Comparison of ENCODE assay signal across 30 mouse cellular contexts in genomic region chr15:25702602-25703001, GRCm38 (mm10).
DNase-seq lines count a peak whose midpoint lies in the region; ATAC-seq and TF ChIP-seq lines count a peak whose summit lies in the region.
"Had no signal": no experiment of that assay in that cellular context is flagged by ENCODE, and none has a peak within 500 bp of the region (broad histone marks: within the 10 kb centered on the region; RNA-seq: fewer than 3 reads in every experiment).

No protein-coding gene starts in this region.

- ATAC-seq in hindbrain, embryonic 13.5 days (ENCODE audit: low FRiP score): no peak
- ATAC-seq in midbrain, embryonic 15.5 days (replicated peaks): no peak
- ATAC-seq: activated CD4-positive, CD25-positive, alpha-beta regulatory T cell, adult 4 months; CD4-positive, CD25-positive, alpha-beta regulatory T cell, adult 4 months; forebrain, embryonic 15.5 days; hindbrain, postnatal 0 days; Patski had no signal

- in situ Hi-C loops in ES-E14 (cut with MboI; ENCODE audit: low sequenced_read_pairs in 2 of 2, unreplicated experiment in 2 of 2): loop anchor here (25.0 kb wide), 2 partner anchors 265 to 1115 kb away; no protein-coding TSS in a partner anchor

- H3K9ac ChIP-seq in ES-E14 (ENCODE audit: insufficient read depth, low read depth, low read length, poor library complexity, severe bottlenecking): no peak overlapping the region
- no peak overlapping the region for H3K9ac ChIP-seq in hindbrain, embryonic 13.5 days
- no peak overlapping the region for H3K9ac ChIP-seq in midbrain, embryonic 15.5 days
- H3K9ac ChIP-seq: embryonic facial prominence, embryonic 13.5 days; forebrain, embryonic 12.5 days; forebrain, embryonic 15.5 days; heart, embryonic 12.5 days; heart, embryonic 15.5 days; hindbrain, embryonic 14.5 days had no signal

- TF ChIP-seq CTCF in layer of hippocampus, adult 2 months (conservative IDR thresholded peaks at IDR 0.05): 0 out of 2 replicates have a peak, but pooled peaks have one; percentile 4

- no peaks in the 10 kb centered on the region for H3K9me3 ChIP-seq in ES-E14 (ENCODE audit: control insufficient read depth, insufficient read depth, low read depth, low read length)
- no peaks in the 10 kb centered on the region for H3K9me3 ChIP-seq in hindbrain, embryonic 13.5 days
- no peaks in the 10 kb centered on the region for H3K9me3 ChIP-seq in midbrain, embryonic 15.5 days
- H3K9me3 ChIP-seq: forebrain, embryonic 12.5 days; forebrain, embryonic 15.5 days; heart, embryonic 12.5 days had no signal

- peaks cover 0 to 7% of the 10 kb centered on the region in 2 experiments; a peak in 1 of 4 replicates for H3K4me1 ChIP-seq in ES-E14 (ENCODE audit: control insufficient read depth in 2 of 2, insufficient read depth in 2 of 2, low read length in 2 of 2, poor library complexity in 1 of 2)
- H3K4me1 ChIP-seq in hindbrain, embryonic 13.5 days (replicated peaks): no peaks in the 10 kb centered on the region
- no peaks in the 10 kb centered on the region for H3K4me1 ChIP-seq in midbrain, embryonic 15.5 days
- H3K4me1 ChIP-seq: forebrain, embryonic 12.5 days; forebrain, embryonic 15.5 days; heart, embryonic 12.5 days; heart, embryonic 15.5 days had no signal

- peaks cover 3% of the 10 kb centered on the region; the same call in 1 of the 2 replicates for H3K36me3 ChIP-seq in ES-E14 (ENCODE audit: control insufficient read depth, insufficient read depth, low read length, poor library complexity, severe bottlenecking)
- H3K36me3 ChIP-seq in hindbrain, embryonic 13.5 days: no peaks in the 10 kb centered on the region
- no peaks in the 10 kb centered on the region for H3K36me3 ChIP-seq in midbrain, embryonic 15.5 days (replicated peaks)
- H3K36me3 ChIP-seq: forebrain, embryonic 12.5 days; forebrain, embryonic 15.5 days; G1E had no signal

- DNase-seq in layer of hippocampus, adult 2 months (ENCODE audit: low spot score in 2 of 2): no peak
- DNase-seq in layer of hippocampus, postnatal 36 days: no peak
- DNase-seq in ES-E14 (ENCODE audit: low read depth, low spot score) (no peak), ZHBTc4 (ENCODE audit: low read depth, low spot score) (peak; percentile 61)
- DNase-seq: adrenal gland, adult 8-10 months; adrenal gland, postnatal 25 days; cerebellum, adult 11-12 months; cerebellum, adult 8-10 months; cerebellum, postnatal 36 days; embryo, embryonic 11 days; gastrocnemius, postnatal 25 days; heart, adult 18-20 months; heart, postnatal 10 days; heart, postnatal 36 days had no signal

- no peaks in the 10 kb centered on the region for H3K27me3 ChIP-seq in hindbrain, embryonic 13.5 days
- H3K27me3 ChIP-seq in midbrain, embryonic 15.5 days (replicated peaks): no peaks in the 10 kb centered on the region
- H3K27me3 ChIP-seq: embryonic facial prominence, embryonic 13.5 days; forebrain, embryonic 12.5 days; forebrain, embryonic 15.5 days; heart, embryonic 12.5 days; heart, embryonic 15.5 days; Patski had no signal

- H3K27ac ChIP-seq in layer of hippocampus, adult 2 months: no peak overlapping the region
- H3K27ac ChIP-seq in ES-E14 (ENCODE audit: insufficient read depth, low read depth, low read length, poor library complexity, severe bottlenecking): no peak overlapping the region
- no peak overlapping the region for H3K27ac ChIP-seq in hindbrain, embryonic 13.5 days
- H3K27ac ChIP-seq in midbrain, embryonic 15.5 days: no peak overlapping the region
- H3K27ac ChIP-seq: embryonic facial prominence, embryonic 10.5 days; embryonic facial prominence, embryonic 13.5 days; forebrain, embryonic 12.5 days; forebrain, embryonic 15.5 days; heart, embryonic 15.5 days; hindbrain, embryonic 10.5 days; hindbrain, embryonic 14.5 days; hindbrain, postnatal 0 days had no signal

- no peak overlapping the region for H3K4me3 ChIP-seq in layer of hippocampus, adult 2 months
- no peak overlapping the region for H3K4me3 ChIP-seq in ES-E14 (ENCODE audit: insufficient read depth in 1 of 2, low read depth in 1 of 2, low read length in 2 of 2, poor library complexity in 1 of 2, severe bottlenecking in 1 of 2)
- H3K4me3 ChIP-seq in hindbrain, embryonic 13.5 days: no peak overlapping the region
- no peak overlapping the region for H3K4me3 ChIP-seq in midbrain, embryonic 15.5 days
- H3K4me3 ChIP-seq: embryonic facial prominence, embryonic 10.5 days; embryonic facial prominence, embryonic 13.5 days; erythroblast, embryonic 14.5 days; forebrain, embryonic 12.5 days; forebrain, embryonic 15.5 days; heart, embryonic 12.5 days; heart, embryonic 15.5 days; hindbrain, embryonic 10.5 days had no signal

- H3K4me2 ChIP-seq in hindbrain, embryonic 13.5 days: no peak overlapping the region
- no peak overlapping the region for H3K4me2 ChIP-seq in midbrain, embryonic 15.5 days
- H3K4me2 ChIP-seq: embryonic facial prominence, embryonic 13.5 days; forebrain, embryonic 12.5 days; forebrain, embryonic 15.5 days; heart, embryonic 12.5 days; heart, embryonic 15.5 days; hindbrain, embryonic 14.5 days had no signal

- whole genome bisulfite sequencing in hindbrain, embryonic 13.5 days: 98% methylated on average over 5 of the region's 5 CpGs
- 99% methylated on average over 5 of the region's 5 CpGs for WGBS in midbrain, embryonic 15.5 days

TF ChIP-seq in ES-E14, 5 proteins besides CTCF, POLR2A, EP300 and RAD21:
- TF ChIP-seq MAFK (IDR thresholded peaks at IDR 0.05; ENCODE audit: insufficient read depth, low read depth, low read length): no peak
- TF ChIP-seq ZC3H11A (IDR thresholded peaks at IDR 0.05; ENCODE audit: borderline replicate concordance, low read depth, low read length): 0 out of 2 replicates have a peak, but pooled peaks have one; percentile 9
TF ChIP-seq in ES-E14: peak in this region for 1.
